Mouse (Mus musculus) midbrain, embryonic 16.5 days (tissue): ENCODE measurements around the gene Helz. TPM values are rescaled to one million over a fixed set of nuclear protein-coding genes. Genes with fewer than 3 reads are reported as not detected.
"Not testable (repeated sequence)": the region's sequence is repeated elsewhere in the genome, so short reads cannot be mapped to it uniquely, and the experiment has no call there.

ENCODE experiments used
- ATAC-seq: fragments of 200-750 bp; cut with Nextera tagmentation; 2 replicates; pipeline ENCODE4 v1.8.0; 2017; ENCODE audit warnings: moderate TSS enrichment
- H3K27ac ChIP-seq: fragments of 300-500 bp; sonication (generic); 2 replicates; pipeline ENCODE4 v1.5.1; 2014; ENCODE audit warnings: mild to moderate bottlenecking, low read length, mixed read lengths
- H3K27me3 ChIP-seq: fragments of 300-500 bp; sonication (generic); 2 replicates; pipeline ENCODE4 v1.6.1; 2014; ENCODE audit warnings: low read depth, low read length, mixed read lengths; ENCODE audit not compliant: control insufficient read depth, insufficient read depth
- H3K36me3 ChIP-seq: fragments of 300-500 bp; sonication (generic); 2 replicates; pipeline ENCODE4 v1.6.1; 2014; ENCODE audit warnings: mild to moderate bottlenecking, low read length, moderate library complexity, mixed read lengths; ENCODE audit not compliant: control insufficient read depth, insufficient read depth
- H3K4me1 ChIP-seq: fragments of 300-500 bp; sonication (generic); 2 replicates; pipeline ENCODE4 v1.6.1; 2014; ENCODE audit warnings: mild to moderate bottlenecking, low read length, mixed read lengths; ENCODE audit not compliant: control insufficient read depth, insufficient read depth
- H3K4me2 ChIP-seq: fragments of 300-500 bp; sonication (generic); 2 replicates; pipeline ENCODE4 v1.6.1; 2014; ENCODE audit warnings: mild to moderate bottlenecking, low read length, mixed read lengths
- H3K4me3 ChIP-seq: fragments of 300-500 bp; sonication (generic); 2 replicates; pipeline ENCODE4 v1.5.1; 2014; ENCODE audit warnings: low read depth, mild to moderate bottlenecking, low read length, moderate library complexity, mixed read lengths
- H3K9ac ChIP-seq: fragments of 300-500 bp; sonication (generic); 2 replicates; pipeline ENCODE4 v1.6.1; 2014; ENCODE audit warnings: low read depth, low read length, mixed read lengths
- H3K9me3 ChIP-seq: fragments of 300-500 bp; sonication (generic); replicated peaks from 2 replicates; pipeline ENCODE4 v1.6.1; 2014; ENCODE audit warnings: mild to moderate bottlenecking, low read length, mixed read lengths; ENCODE audit not compliant: control insufficient read depth, poor library complexity, severe bottlenecking
- WGBS: fragments of 180-500 bp; shearing (Covaris S2); extraction: QIAGEN DNeasy Blood & Tissue Kit; methylation state at CpG from one replicate; pipeline ENCODE4 v1.1.7; 2014; 5-methylcytosine and 5-hydroxymethylcytosine counted together
- polyA plus RNA-seq: library from polyadenylated mRNA; unstranded; fragments of >200 nt; fragmentation: Nextera tagmentation; extraction: Ambion mirVana; gene quantifications from 2 replicates; pipeline ENCODE4 v1.2.1, GENCODE M21; 2015

The Helz gene
- polyA plus RNA-seq, 1 experiment from 2014 or later: 16.6 TPM

DNA sequence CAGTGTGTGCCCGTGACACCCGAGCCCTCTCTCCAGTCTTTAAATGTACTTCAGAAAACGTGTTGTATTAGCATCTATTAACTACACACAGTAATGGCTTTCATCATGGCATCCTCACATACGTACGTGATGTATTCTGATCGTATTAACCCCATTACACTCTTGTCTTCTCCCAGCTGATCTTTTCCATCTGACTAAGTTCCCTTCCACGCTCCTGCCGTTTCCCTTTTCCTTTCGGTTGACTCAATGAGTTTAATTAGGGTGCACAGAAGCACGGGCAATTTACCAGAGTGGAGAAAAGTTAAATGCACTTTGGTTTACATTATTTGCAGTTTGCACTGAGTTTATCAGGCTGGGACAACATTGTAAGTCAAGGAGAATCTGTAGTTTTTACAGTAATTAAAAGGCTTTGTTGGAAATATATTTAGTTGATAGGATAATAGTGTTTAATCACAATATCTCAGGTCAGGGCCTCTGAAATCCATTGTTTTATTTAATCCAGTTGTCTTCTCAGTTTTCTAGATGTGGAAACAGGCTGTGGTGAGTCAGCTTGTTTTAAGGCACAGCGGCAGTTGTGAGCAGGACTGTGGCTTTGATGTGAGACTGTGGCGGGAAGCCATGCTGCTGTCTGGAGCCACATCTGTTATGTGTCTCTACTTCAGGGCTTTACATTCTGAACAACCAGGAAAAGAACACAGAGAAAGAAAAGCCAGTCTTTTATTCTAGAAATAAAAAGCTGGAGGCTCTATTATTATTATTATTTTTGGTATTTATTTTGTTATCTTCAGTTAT lies 37.1 kb downstream of the Helz start:
- no peak for ATAC-seq
- Histone ChIP-seq H3K4me2 (no peak overlapping the region), H3K27ac (no peak overlapping the region), H3K9me3 (no peaks in the 10 kb centered on the region), H3K36me3 (0 out of 2 replicates have a peak, but pooled peaks cover 3% of the 10 kb centered on the region), H3K4me3 (no peak overlapping the region), H3K27me3 (no peaks in the 10 kb centered on the region), H3K4me1 (no peaks in the 10 kb centered on the region), H3K9ac (no peak overlapping the region)
- WGBS: 66% methylated on average over 12 of the region's 12 CpGs

DNA sequence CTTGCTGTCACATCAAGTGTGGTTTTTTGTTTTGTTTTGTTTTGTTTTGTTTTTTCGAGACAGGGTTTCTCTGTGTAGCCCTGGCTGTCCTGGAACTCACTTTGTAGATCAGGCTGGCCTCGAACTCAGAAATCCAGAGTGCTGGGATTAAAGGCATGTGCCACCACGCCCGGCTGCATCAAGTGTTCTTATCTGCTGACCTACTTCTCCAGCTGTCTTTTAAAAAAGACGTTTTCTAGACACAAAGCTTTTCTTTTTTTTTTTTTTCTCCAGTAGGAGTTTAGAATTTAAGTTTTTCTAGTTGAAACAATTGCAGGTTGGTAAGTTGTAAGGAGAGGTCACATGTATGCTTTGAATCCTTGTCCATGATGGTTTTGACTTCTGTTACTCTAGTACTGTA lies 38.4 kb downstream of the Helz start:
- H3K27me3 ChIP-seq, H3K9me3 ChIP-seq, H3K9ac ChIP-seq, H3K4me1 ChIP-seq, H3K36me3 ChIP-seq, ATAC-seq, H3K27ac ChIP-seq, H3K4me3 ChIP-seq, H3K4me2 ChIP-seq: not testable (repeated sequence)
- WGBS: 86% methylated on average over 5 of the region's 5 CpGs

DNA sequence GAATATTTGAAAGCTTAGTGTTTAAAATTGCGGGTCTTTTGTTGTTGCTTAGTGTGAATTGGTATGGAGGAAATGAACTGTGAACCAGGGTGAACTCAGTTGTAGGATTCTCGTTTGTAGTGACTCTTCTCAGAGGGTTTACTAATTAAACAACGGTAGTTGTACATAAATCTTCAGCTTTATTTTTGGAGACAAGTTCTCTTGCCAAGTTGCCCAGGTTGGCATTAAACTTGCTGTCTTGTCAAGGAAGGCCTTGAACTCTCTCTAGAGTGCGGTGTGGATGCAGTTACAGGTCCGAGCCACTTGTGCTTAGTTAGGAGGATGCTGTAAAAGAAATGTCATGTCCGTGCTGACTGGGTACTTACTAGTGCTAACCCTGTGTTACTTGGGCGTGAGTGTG lies 39.4 kb downstream of the Helz start:
- H3K27ac ChIP-seq: no peak overlapping the region
- no peaks in the 10 kb centered on the region for H3K9me3 ChIP-seq
- H3K36me3 ChIP-seq: 0 out of 2 replicates have a peak, but pooled peaks cover 3% of the 10 kb centered on the region
- 94% methylated on average over 7 of the region's 7 CpGs for WGBS
- no peak overlapping the region for H3K9ac ChIP-seq
- H3K4me1 ChIP-seq: no peaks in the 10 kb centered on the region
- no peak overlapping the region for H3K4me2 ChIP-seq
- no peak overlapping the region for H3K4me3 ChIP-seq
- no peaks in the 10 kb centered on the region for H3K27me3 ChIP-seq
- ATAC-seq: no peak

DNA sequence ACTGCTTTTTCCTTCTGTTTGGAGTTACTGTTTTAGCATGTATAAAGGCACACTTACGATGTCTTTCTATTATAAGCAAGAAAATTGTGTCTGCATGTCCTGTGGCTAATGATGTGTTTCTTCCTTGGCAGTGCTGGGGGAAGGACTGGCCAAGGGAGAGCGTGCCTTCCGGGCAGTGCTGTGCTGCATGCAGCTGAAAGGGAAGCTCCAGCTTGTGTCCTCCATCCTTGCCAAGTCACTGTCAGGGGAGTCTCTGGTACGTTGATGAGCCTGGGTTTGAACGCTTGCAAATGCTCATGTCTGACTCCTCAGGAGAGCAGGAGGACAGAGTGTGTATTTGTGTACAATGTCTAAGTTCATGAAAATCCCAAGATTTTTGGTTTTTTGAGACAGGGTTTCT lies 44.8 kb downstream of the Helz start:
- Histone ChIP-seq H3K4me2 (no peak overlapping the region), H3K36me3 (0 out of 2 replicates have a peak, but pooled peaks cover 6% of the 10 kb centered on the region), H3K9ac (no peak overlapping the region), H3K4me1 (no peaks in the 10 kb centered on the region), H3K4me3 (no peak overlapping the region), H3K9me3 (no peaks in the 10 kb centered on the region), H3K27ac (no peak overlapping the region), H3K27me3 (no peaks in the 10 kb centered on the region)
- 93% methylated on average over 5 of the region's 5 CpGs for WGBS
- no peak for ATAC-seq

DNA sequence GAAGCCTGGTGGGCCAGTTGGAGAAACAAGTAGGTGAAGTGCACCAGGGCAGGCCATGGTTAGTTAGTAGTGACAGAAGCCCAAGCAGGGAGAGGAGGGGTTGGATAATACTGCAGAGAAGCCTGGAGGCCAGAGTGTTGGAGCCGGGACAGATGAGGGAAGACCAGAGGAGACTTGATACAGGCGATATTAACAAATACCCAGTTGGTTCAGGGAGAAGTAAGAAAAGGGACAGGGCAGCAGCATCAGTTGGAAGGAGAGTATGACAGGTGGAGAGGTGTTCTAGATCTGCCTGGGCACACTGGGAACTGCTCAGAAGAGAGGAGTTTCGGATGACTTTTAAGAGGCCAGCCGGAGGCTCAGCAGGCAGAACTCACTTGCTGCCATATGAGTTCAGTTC lies 49.7 kb downstream of the Helz start:
- no peak for ATAC-seq
- no peaks in the 10 kb centered on the region for H3K9me3 ChIP-seq
- H3K27ac ChIP-seq: no peak overlapping the region
- H3K4me3 ChIP-seq: no peak overlapping the region
- H3K27me3 ChIP-seq: no peaks in the 10 kb centered on the region
- peaks cover 6% of the 10 kb centered on the region for H3K36me3 ChIP-seq
- no peak overlapping the region for H3K9ac ChIP-seq
- H3K4me1 ChIP-seq: no peaks in the 10 kb centered on the region
- 95% methylated on average over 4 of the region's 4 CpGs for WGBS
- no peak overlapping the region for H3K4me2 ChIP-seq

DNA sequence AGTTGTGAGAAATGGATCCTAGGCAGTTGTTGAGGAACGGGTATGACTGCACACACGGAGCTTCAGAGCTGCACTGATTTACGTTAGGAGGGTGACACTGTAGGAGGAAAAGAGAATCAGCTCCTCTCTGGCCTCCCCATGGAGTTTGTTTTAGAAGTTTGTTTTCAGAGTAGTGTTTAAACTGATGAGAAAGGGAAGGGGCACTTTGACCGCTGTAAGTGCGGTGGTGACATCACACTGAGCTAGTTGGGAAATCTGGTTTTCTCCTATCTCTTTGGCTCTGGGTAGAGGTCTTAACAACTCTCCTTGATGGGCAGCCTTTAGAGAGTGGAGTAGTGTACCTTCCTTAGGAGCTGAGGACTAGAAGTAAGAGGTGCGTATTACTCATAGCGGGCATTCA lies 58.0 kb downstream of the Helz start:
- no peak for ATAC-seq
- no peaks in the 10 kb centered on the region for H3K4me1 ChIP-seq
- WGBS: 92% methylated on average over 7 of the region's 7 CpGs
- no peaks in the 10 kb centered on the region for H3K27me3 ChIP-seq
- H3K9ac ChIP-seq: no peak overlapping the region
- no peak overlapping the region for H3K27ac ChIP-seq
- H3K4me3 ChIP-seq: no peak overlapping the region
- no peaks in the 10 kb centered on the region for H3K9me3 ChIP-seq
- H3K4me2 ChIP-seq: no peak overlapping the region
- peaks cover 20% of the 10 kb centered on the region for H3K36me3 ChIP-seq

DNA sequence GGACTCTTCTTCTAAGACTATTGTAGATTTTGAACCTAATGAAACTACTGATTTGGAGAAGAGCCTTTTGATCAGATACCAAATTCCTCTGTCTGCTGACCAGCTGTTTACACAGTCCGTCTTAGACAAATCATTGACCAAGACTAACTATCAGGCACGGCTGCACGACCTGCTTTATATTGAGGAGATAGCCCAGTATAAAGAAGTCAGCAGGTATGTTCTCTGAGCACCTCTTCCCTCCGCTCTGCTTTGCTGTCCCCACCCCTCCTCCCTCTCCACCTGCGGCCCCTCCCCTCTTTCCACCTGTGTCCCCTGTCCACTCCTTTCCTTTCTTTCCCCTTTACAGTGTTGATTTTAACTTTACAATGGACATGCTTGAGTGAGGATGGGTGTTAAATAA lies 66.2 kb downstream of the Helz start:
- H3K4me1 ChIP-seq: 0 out of 2 replicates have a peak, but pooled peaks cover 2% of the 10 kb centered on the region
- H3K27ac ChIP-seq: no peak overlapping the region
- H3K4me3 ChIP-seq: no peak overlapping the region
- no peak overlapping the region for H3K9ac ChIP-seq
- H3K4me2 ChIP-seq: no peak overlapping the region
- H3K9me3 ChIP-seq: no peaks in the 10 kb centered on the region
- H3K36me3 ChIP-seq: no peaks in the 10 kb centered on the region
- H3K27me3 ChIP-seq: no peaks in the 10 kb centered on the region
- ATAC-seq: no peak
- WGBS: 96% methylated on average over 5 of the region's 5 CpGs

DNA sequence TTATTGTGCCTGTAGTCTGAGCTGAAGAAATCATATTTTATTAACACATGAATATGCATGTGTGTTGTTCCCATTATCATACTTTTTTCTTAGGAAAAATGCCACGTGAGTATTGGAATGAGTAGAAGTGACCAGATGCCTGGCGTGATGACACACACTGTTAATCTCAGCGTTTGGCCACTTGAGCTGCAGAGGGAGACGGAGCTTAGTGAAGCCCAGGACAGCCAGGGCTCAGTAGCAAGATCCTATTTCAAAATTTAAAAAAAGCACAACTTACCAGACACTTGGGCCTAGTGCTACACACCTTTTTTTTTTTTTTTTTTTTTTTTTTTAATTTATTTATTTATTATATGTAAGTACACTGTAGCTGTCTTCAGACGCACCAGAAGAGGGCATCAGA lies 68.0 kb downstream of the Helz start:
- ATAC-seq: no peak
- H3K4me1 ChIP-seq: 0 out of 2 replicates have a peak, but pooled peaks cover 2% of the 10 kb centered on the region
- no peak overlapping the region for H3K4me3 ChIP-seq
- no peaks in the 10 kb centered on the region for H3K27me3 ChIP-seq
- H3K9me3 ChIP-seq: no peaks in the 10 kb centered on the region
- H3K27ac ChIP-seq: no peak overlapping the region
- 90% methylated on average over 4 of the region's 5 CpGs for WGBS
- H3K4me2 ChIP-seq: no peak overlapping the region
- H3K36me3 ChIP-seq: 0 out of 2 replicates have a peak, but pooled peaks cover 12% of the 10 kb centered on the region
- H3K9ac ChIP-seq: no peak overlapping the region

DNA sequence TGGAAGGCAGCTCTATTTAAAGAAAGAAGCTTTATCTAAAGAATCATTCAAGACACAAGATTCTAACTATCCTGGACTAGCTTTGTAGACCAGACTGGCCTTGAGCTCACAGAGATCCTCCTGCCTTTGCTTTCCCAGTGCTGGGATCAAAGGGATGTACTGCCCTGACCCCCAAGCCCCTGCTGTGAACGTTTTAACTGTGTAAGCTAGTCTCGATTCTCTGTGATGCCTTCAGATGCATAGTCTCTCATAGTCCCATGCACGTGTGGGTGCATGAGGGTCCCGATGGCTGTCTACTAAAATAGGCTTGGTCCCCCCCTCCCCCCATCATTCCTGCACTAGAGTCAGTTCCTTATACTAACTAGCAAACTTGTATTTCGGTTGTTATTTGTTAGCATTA lies 70.2 kb downstream of the Helz start:
- no peak overlapping the region for H3K27ac ChIP-seq
- 0 out of 2 replicates have a peak, but pooled peaks cover 2% of the 10 kb centered on the region for H3K4me1 ChIP-seq
- H3K9me3 ChIP-seq: no peaks in the 10 kb centered on the region
- H3K36me3 ChIP-seq: 0 out of 2 replicates have a peak, but pooled peaks cover 12% of the 10 kb centered on the region
- H3K9ac ChIP-seq: no peak overlapping the region
- no peak overlapping the region for H3K4me3 ChIP-seq
- ATAC-seq: no peak
- H3K27me3 ChIP-seq: no peaks in the 10 kb centered on the region
- 27% methylated on average over 5 of the region's 5 CpGs for WGBS
- H3K4me2 ChIP-seq: no peak overlapping the region
